Mouse (Mus musculus) brain, embryonic 14.5 days (tissue): ENCODE results near the gene Pim1.

Experiments used
- CTCF ChIP-seq: fragments of 200-500 bp; IDR thresholded peaks from 2 replicates; pipeline ENCODE4 v1.5.1; 2012; ENCODE audit warnings: inconsistent platforms, mild to moderate bottlenecking, moderate library complexity, borderline replicate concordance; ENCODE audit not compliant: insufficient read depth, insufficient read length; ENCODE audit errors: extremely low read depth
- POLR2A ChIP-seq: fragments of 200-500 bp; IDR thresholded peaks from 2 replicates; pipeline ENCODE4 v1.6.1; 2012; ENCODE audit warnings: mild to moderate bottlenecking, inconsistent platforms, borderline replicate concordance; ENCODE audit not compliant: poor library complexity, insufficient read depth, insufficient read length, severe bottlenecking; ENCODE audit errors: extremely low read depth

DNA sequence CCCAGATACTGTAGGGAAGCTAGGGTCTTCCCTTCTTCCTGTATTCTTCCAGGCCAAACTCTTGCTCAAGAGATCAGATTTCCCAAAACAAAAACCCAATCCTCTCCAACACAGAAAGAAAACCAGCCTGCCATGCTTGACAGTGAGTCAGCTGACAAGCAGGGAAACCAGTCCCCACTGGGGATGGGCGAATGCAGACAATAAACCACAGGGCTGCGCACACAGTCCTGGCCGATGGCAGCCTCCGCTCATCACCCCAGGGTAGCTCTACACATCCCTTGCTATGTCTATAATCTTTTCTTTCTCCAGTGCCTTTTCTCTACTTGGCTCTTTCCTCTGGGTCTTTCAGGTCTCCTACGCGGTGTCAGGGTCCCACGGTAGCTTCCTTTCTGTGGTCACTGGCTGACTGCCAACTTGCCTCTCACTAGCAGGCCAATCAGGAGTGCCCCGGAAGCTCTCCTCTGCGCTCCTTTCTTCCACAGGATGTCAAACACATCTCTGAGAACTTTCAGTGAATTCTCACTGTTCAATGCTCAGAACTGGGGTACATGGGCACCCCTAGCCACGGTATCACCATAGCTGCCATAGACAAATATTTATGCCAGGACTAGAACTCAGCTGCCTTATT, 41.3 kb downstream of the Pim1 start:
- no peak for TF ChIP-seq POLR2A
- TF ChIP-seq CTCF = no peak
